Mouse (Mus musculus): Measurements from ENCODE around the gene Abr.

DNA sequence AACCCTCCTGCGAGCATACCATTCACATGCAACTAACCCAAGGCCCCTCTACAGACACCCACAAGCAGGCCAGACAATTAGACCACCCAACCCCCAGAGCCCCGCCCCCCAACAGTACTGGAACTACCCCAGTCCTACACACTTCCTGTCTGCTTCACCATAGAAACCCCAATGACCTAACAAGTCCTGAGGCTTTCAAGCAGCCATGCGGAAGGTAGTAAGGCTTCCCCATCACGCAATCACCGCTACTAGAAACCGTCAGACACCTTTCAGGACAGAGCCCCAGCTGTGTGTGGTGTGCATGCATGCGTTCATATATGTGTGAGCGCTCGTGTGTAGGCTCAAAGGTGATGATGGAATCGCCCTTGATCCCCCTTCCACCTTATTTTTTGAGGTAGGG is 165.2 kb downstream of the Abr start:
- TF ChIP-seq CTCF (IDR thresholded peaks at IDR 0.05; ENCODE audit: borderline replicate concordance, insufficient read depth, low read length) (no peak), POLR2A (IDR thresholded peaks at IDR 0.05; ENCODE audit: low read depth, low read length) (no peak)
